Mouse (Mus musculus) erythroblast, embryonic 14.5 days (primary cell): ENCODE data around the gene Ddx20.

ENCODE experiments used
- GATA1 ChIP-seq: IDR thresholded peaks from 2 replicates; pipeline ENCODE4 v1.6.1; 2012; ENCODE audit warnings: low read length, inconsistent platforms, mixed read lengths
- TAL1 ChIP-seq: IDR thresholded peaks from 3 replicates; pipeline ENCODE4 v1.6.1; 2012; ENCODE audit warnings: low read length, inconsistent platforms, mixed read lengths

DNA sequence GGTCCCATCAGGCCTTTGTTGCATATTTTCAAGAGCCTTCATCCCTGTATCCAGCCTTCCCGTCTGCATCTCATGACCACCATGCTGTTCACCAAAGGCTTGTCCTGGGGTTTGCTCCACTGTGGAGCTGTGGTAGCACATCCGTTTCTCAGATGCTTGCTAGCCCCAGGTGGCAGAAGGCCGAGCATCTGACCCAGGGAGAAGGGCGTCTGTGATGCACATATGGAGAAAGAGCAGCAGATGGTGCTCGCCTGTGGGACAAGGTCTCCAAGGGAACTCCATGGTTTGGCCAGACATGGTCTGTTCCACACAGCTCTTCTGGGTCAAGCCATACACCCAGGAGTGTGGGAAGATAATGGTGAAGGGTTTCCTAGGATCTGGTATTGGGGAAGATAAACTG lies 43.8 kb downstream of the Ddx20 start:
- TF ChIP-seq GATA1 (no peak), TAL1 (no peak)
